9 mouse cellular contexts compared by ENCODE assay signal in the genomic region with DNA sequence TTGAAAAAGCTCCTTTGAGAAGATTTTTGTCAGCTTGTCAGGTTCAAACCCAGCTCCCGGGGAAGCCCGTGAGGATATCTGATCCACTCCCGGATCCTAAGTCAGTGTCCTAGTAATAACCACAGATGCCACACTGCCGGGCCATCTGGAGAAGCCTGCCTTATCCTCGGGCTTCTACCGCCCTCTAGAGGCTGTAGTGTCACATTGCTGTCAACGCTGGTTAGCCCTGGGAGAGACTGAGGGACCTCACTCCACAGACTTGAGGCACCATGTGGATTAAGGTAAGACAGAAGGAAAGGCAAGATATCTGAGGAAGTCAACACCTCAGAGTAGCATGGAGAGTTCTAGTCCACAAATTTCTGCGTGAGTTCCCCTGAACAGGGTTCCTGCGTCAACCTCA.
DNase-seq lines count a peak whose midpoint lies in the region; ATAC-seq and TF ChIP-seq lines count a peak whose summit lies in the region.
"Had no signal": no experiment of that assay in that cellular context is flagged by ENCODE, and none has a peak within 500 bp of the region (broad histone marks: within the 10 kb centered on the region; RNA-seq: fewer than 3 reads in every experiment).

No protein-coding gene starts in this region.

- H3K9ac ChIP-seq in heart, embryonic 13.5 days, result no peak overlapping the region
- no peak overlapping the region for H3K9ac ChIP-seq in kidney, postnatal 0 days (ENCODE audit: low read depth, low read length)
- H3K9ac ChIP-seq in liver, embryonic 11.5 days (ENCODE audit: low read depth, low read length), result no peak overlapping the region
- H3K9ac ChIP-seq in neural tube, embryonic 12.5 days, result no peak overlapping the region

- peak; percentile 98 for TF ChIP-seq CTCF in brain, embryonic 14.5 days (IDR thresholded peaks at IDR 0.05; ENCODE audit: borderline replicate concordance, extremely low read depth, insufficient read depth, insufficient read length)
- peak; percentile 96 for TF ChIP-seq CTCF in kidney, postnatal 0 days (IDR thresholded peaks at IDR 0.05; ENCODE audit: low read depth)

- 15% methylated on average over 9 of the region's 9 CpGs for WGBS in forebrain, embryonic 10.5 days
- 10% methylated on average over 9 of the region's 9 CpGs for WGBS in heart, embryonic 13.5 days
- 12% methylated on average over 9 of the region's 9 CpGs for WGBS in kidney, postnatal 0 days
- WGBS in liver, embryonic 11.5 days, result 10% methylated on average over 9 of the region's 9 CpGs
- 16% methylated on average over 9 of the region's 9 CpGs for WGBS in neural tube, embryonic 12.5 days

- no peaks in the 10 kb centered on the region for H3K9me3 ChIP-seq in forebrain, embryonic 10.5 days
- no peaks in the 10 kb centered on the region for H3K9me3 ChIP-seq in heart, embryonic 13.5 days
- H3K9me3 ChIP-seq in kidney, postnatal 0 days (replicated peaks; ENCODE audit: low read length), result no peaks in the 10 kb centered on the region
- no peaks in the 10 kb centered on the region for H3K9me3 ChIP-seq in liver, embryonic 11.5 days (ENCODE audit: control insufficient read depth, low read length)
- no peaks in the 10 kb centered on the region for H3K9me3 ChIP-seq in neural tube, embryonic 12.5 days

- no peaks in the 10 kb centered on the region for H3K36me3 ChIP-seq in forebrain, embryonic 10.5 days (replicated peaks)
- H3K36me3 ChIP-seq in heart, embryonic 13.5 days, result no peaks in the 10 kb centered on the region
- H3K36me3 ChIP-seq in kidney, postnatal 0 days (ENCODE audit: insufficient read depth, low read length), result no peaks in the 10 kb centered on the region
- no peaks in the 10 kb centered on the region for H3K36me3 ChIP-seq in liver, embryonic 11.5 days (ENCODE audit: control insufficient read depth, insufficient read depth, low read length)
- H3K36me3 ChIP-seq in neural tube, embryonic 12.5 days, result no peaks in the 10 kb centered on the region

- H3K27ac ChIP-seq in forebrain, embryonic 10.5 days, result no peak overlapping the region
- H3K27ac ChIP-seq in heart, embryonic 13.5 days (replicated peaks), result no peak overlapping the region
- H3K27ac ChIP-seq in kidney, postnatal 0 days, result no peak overlapping the region
- no peak overlapping the region for H3K27ac ChIP-seq in liver, embryonic 11.5 days (ENCODE audit: low read depth, low read length)
- H3K27ac ChIP-seq in neural tube, embryonic 12.5 days, result no peak overlapping the region

- DNase-seq in brain, embryonic 14.5 days (ENCODE audit: low read depth), result peak; percentile 90
- DNase-seq in forebrain, embryonic 10.5 days (ENCODE audit: extremely low spot score, low spot score), result peak; percentile 73
- peak; percentile 90 for DNase-seq in kidney, postnatal 0 days (ENCODE audit: low spot score)
- DNase-seq in liver, embryonic 11.5 days (ENCODE audit: low spot score), result peak; percentile 64
- peak; percentile 50 for DNase-seq in telencephalon, adult 2 months (ENCODE audit: low read depth, low spot score)

- peak; percentile 98 for ATAC-seq in CD4-positive, CD25-positive, alpha-beta regulatory T cell, adult 4 months
- ATAC-seq in heart, embryonic 13.5 days (ENCODE audit: extremely low read depth, insufficient number of reproducible peaks, low FRiP score, low TSS enrichment), result no peak
- ATAC-seq in kidney, postnatal 0 days (replicated peaks; ENCODE audit: low FRiP score, low read depth), result peak; percentile 66
- ATAC-seq in liver, embryonic 11.5 days (replicated peaks; ENCODE audit: low FRiP score), result peak; percentile 56; the same call in 1 of the 2 replicates
- ATAC-seq in neural tube, embryonic 12.5 days (ENCODE audit: low FRiP score, low read depth), result peak; percentile 84

- H3K4me1 ChIP-seq in forebrain, embryonic 10.5 days, result peaks cover 9% of the 10 kb centered on the region
- H3K4me1 ChIP-seq in heart, embryonic 13.5 days, result peaks cover 13% of the 10 kb centered on the region
- H3K4me1 ChIP-seq in kidney, postnatal 0 days (replicated peaks; ENCODE audit: insufficient read depth, low read length), result no peaks in the 10 kb centered on the region
- no peaks in the 10 kb centered on the region; the same call in 1 of the 2 replicates for H3K4me1 ChIP-seq in liver, embryonic 11.5 days (replicated peaks; ENCODE audit: control insufficient read depth, insufficient read depth, low read length)
- H3K4me1 ChIP-seq in neural tube, embryonic 12.5 days, result peaks cover 6% of the 10 kb centered on the region; the same call in 1 of the 2 replicates

- H3K4me2 ChIP-seq in heart, embryonic 13.5 days, result peak overlapping the region; percentile 40
- H3K4me2 ChIP-seq in kidney, postnatal 0 days (ENCODE audit: low read length), result no peak overlapping the region
- H3K4me2 ChIP-seq in liver, embryonic 11.5 days, result no peak overlapping the region
- H3K4me2 ChIP-seq in neural tube, embryonic 12.5 days (replicated peaks), result no peak overlapping the region

- H3K4me3 ChIP-seq in forebrain, embryonic 10.5 days, result no peak overlapping the region
- no peak overlapping the region for H3K4me3 ChIP-seq in heart, embryonic 13.5 days
- H3K4me3 ChIP-seq in kidney, postnatal 0 days (replicated peaks; ENCODE audit: low read depth, low read length), result no peak overlapping the region
- H3K4me3 ChIP-seq in liver, embryonic 11.5 days (ENCODE audit: low read depth, low read length), result no peak overlapping the region
- H3K4me3 ChIP-seq in neural tube, embryonic 12.5 days, result no peak overlapping the region
- H3K4me3 ChIP-seq: erythroblast, embryonic 14.5 days had no signal

- H3K27me3 ChIP-seq in forebrain, embryonic 10.5 days (ENCODE audit: poor library complexity, severe bottlenecking), result no peaks in the 10 kb centered on the region
- H3K27me3 ChIP-seq in heart, embryonic 13.5 days (replicated peaks), result no peaks in the 10 kb centered on the region; the same call in 1 of the 2 replicates
- H3K27me3 ChIP-seq in kidney, postnatal 0 days (ENCODE audit: insufficient read depth, low read length), result no peaks in the 10 kb centered on the region
- H3K27me3 ChIP-seq in liver, embryonic 11.5 days (replicated peaks; ENCODE audit: control insufficient read depth, insufficient read depth, low read length), result no peaks in the 10 kb centered on the region
- no peaks in the 10 kb centered on the region for H3K27me3 ChIP-seq in neural tube, embryonic 12.5 days (replicated peaks)

- no peak for TF ChIP-seq POLR2A in brain, embryonic 14.5 days (IDR thresholded peaks at IDR 0.05; ENCODE audit: borderline replicate concordance, extremely low read depth, insufficient read depth, insufficient read length, poor library complexity, severe bottlenecking)
